Mouse (Mus musculus) midbrain, embryonic 14.5 days (tissue): ENCODE data around the gene Dnah9. TPM values are rescaled to one million over a fixed set of nuclear protein-coding genes. Genes with fewer than 3 reads are reported as not detected.
A peak's percentile ranks its signal among the peaks of the same experiment; 100 is the strongest.

ENCODE experiments used
- ATAC-seq: fragments of 200-750 bp; cut with Nextera tagmentation; 2 replicates; pipeline ENCODE4 v1.8.0; 2017; ENCODE audit warnings: moderate number of reproducible peaks, moderate library complexity; ENCODE audit not compliant: low FRiP score, low TSS enrichment
- DNase-seq: peaks from one replicate; pipeline ENCODE4 v3.0.0-alpha.2; 2015
- H3K27ac ChIP-seq: fragments of 300-500 bp; sonication (generic); replicated peaks from 2 replicates; pipeline ENCODE4 v1.5.1; 2014; ENCODE audit warnings: mild to moderate bottlenecking, low read depth, low read length, moderate library complexity
- H3K27me3 ChIP-seq: fragments of 300-500 bp; sonication (generic); 2 replicates; pipeline ENCODE4 v1.6.1; 2014; ENCODE audit warnings: low read length, control low read depth, mixed read lengths; ENCODE audit not compliant: control insufficient read depth, insufficient read depth
- H3K36me3 ChIP-seq: fragments of 300-500 bp; sonication (generic); 2 replicates; pipeline ENCODE4 v1.6.1; 2014; ENCODE audit warnings: low read length, control low read depth; ENCODE audit not compliant: control insufficient read depth, insufficient read depth
- H3K4me1 ChIP-seq: fragments of 300-500 bp; sonication (generic); 2 replicates; pipeline ENCODE4 v1.6.1; 2014; ENCODE audit warnings: mild to moderate bottlenecking, antibody characterized with exemption, low read length, control low read depth; ENCODE audit not compliant: control insufficient read depth, insufficient read depth
- H3K4me2 ChIP-seq: fragments of 300-500 bp; sonication (generic); 2 replicates; pipeline ENCODE4 v1.6.1; 2014; ENCODE audit warnings: mild to moderate bottlenecking, low read length, moderate library complexity
- H3K4me3 ChIP-seq: fragments of 300-500 bp; sonication (generic); replicated peaks from 2 replicates; pipeline ENCODE4 v1.5.1; 2014; ENCODE audit warnings: low read depth, low read length
- H3K9ac ChIP-seq: fragments of 300-500 bp; sonication (generic); replicated peaks from 2 replicates; pipeline ENCODE4 v1.6.1; 2014; ENCODE audit warnings: mild to moderate bottlenecking, low read length, moderate library complexity
- H3K9me3 ChIP-seq: fragments of 300-500 bp; sonication (generic); 2 replicates; pipeline ENCODE4 v1.6.1; 2016; ENCODE audit warnings: low read length, control low read depth, mixed read lengths; ENCODE audit not compliant: control insufficient read depth
- WGBS: fragments of 180-500 bp; shearing (Covaris S2); extraction: QIAGEN DNeasy Blood & Tissue Kit; methylation state at CpG from one replicate; pipeline ENCODE4 v1.1.7; 2014; 5-methylcytosine and 5-hydroxymethylcytosine counted together
- polyA plus RNA-seq: library from polyadenylated mRNA; unstranded; fragments of >200 nt; fragmentation: Nextera tagmentation; extraction: Ambion mirVana; gene quantifications from 2 replicates; pipeline ENCODE4 v1.2.1, GENCODE M21; 2014

Dnah9 gene
- polyA plus RNA-seq, result 1.1 and 2.7 TPM in 2 replicates

DNA sequence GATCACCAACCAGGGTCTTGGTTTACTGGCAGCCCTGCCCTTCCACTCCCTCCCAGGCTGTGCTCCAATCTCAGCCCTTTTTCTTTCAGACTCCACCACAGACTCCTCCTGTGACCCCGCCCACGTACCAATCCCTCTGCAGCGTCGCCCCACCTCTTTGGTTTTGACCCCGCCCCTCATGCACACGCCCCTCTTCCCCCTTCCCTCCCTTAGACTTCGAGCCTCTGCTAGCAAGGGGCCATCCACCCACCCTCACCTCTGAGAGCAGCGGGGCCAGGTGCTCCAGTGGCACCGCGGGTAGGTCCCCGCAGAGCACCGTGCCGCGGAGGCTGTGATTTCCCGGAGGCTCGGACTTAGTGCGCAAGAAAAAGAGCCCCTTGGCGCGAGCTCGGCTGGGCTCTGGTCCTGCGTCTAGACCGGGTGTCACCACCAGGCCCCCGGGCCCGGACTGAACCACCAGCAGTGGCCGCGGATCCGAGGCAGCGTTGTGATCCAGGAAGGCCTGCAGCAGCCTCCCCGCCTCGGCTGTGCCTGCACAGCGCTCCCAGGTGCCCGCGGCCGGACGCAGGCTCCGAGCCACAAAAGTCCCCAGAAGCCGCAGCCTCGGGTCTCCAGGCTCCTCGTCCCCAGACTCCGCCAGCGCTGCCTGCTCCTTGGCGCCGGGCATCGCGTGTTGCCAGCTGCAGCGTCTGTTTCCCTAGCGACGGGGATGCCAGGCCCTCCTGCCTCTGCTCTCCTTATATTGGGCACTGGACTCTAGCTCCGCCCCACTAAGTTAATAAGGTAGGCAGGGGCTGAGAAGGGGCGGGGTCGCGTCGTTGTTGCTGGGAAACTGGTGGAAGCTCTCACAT is at the start of gene Dnah9:
Gene Dnah9, minus strand, starts transcription at position 751 of the 851 bp plus-strand sequence.
- H3K9me3 ChIP-seq, result no peaks in the 10 kb centered on the region
- peaks cover 6% of the 10 kb centered on the region; the same call in 1 of the 2 replicates for H3K4me1 ChIP-seq
- DNase-seq (peak; percentile 95), ATAC-seq (peak; percentile 96)
- under 1% methylated on average over 52 of the region's 53 CpGs for WGBS
- no peaks in the 10 kb centered on the region for H3K36me3 ChIP-seq
- H3K27ac ChIP-seq, result peak within 1 kb of the TSS; percentile 77
- H3K9ac ChIP-seq, result peak within 1 kb of the TSS; percentile 56
- no peaks in the 10 kb centered on the region for H3K27me3 ChIP-seq
- H3K4me3 ChIP-seq, result peak within 1 kb of the TSS; percentile 67
- H3K4me2 ChIP-seq, result peak within 1 kb of the TSS; percentile 94

DNA sequence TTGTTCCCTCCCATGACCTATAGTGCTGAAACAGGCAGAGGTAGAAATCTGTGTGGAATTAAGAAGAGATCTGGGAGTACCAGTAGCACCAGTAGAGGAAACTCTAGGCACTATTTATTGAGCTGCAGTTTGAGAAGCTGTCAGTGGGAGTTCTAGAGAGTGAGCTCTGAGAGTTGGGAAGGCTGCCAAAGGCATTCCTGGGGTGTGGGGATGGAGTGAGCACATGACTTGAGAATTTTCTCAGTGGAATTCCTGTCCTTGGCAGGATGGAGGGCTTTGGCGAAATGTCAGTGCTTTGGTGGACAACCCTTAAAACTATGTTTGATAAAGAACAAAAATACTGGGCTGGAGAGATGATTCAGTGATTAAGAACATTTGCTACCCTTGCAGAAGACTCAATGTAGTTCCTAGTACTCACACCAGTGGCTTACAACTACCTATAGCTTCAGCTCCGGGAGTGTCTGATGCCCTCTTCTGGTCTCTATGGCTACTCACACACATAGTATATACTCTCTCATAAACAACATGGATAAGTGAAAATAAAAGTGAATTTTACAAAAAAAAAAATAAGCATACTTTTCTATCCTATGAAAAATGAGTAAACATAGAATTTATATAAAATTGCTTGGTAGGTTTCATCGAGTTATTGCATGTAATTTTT is 20.4 kb upstream of the Dnah9 start:
- Histone ChIP-seq H3K9ac (no peak overlapping the region), H3K4me1 (no peaks in the 10 kb centered on the region), H3K27ac (no peak overlapping the region), H3K27me3 (no peaks in the 10 kb centered on the region), H3K4me2 (no peak overlapping the region), H3K36me3 (no peaks in the 10 kb centered on the region), H3K4me3 (no peak overlapping the region), H3K9me3 (no peaks in the 10 kb centered on the region)
- 88% methylated on average over 3 of the region's 3 CpGs for WGBS
- ATAC-seq, result no peak
- peak; percentile 59 for DNase-seq

DNA sequence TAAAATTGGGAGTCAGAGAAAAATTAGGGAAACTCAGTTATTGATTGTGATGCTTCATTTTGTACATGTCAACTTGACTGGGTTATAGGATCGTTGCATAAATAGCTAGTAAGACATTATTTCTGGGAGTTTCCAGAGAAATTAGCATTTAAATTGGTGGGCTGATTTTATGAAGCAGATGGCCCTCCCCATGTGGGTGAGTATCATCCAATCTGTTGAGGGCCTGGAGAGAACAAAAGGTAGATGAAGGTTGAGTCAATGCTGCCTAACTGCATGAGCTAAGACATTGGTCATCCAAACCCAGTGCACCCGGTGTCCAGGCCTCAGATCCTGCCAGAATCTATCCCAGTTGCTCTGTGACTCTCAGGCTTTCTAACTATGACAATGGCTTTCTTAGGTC is 19.8 kb upstream of the Dnah9 start:
- WGBS, result 81% methylated on average over 2 of the region's 2 CpGs
- Histone ChIP-seq H3K27ac (no peak overlapping the region), H3K36me3 (no peaks in the 10 kb centered on the region), H3K4me3 (no peak overlapping the region), H3K9me3 (no peaks in the 10 kb centered on the region), H3K27me3 (no peaks in the 10 kb centered on the region), H3K4me2 (no peak overlapping the region), H3K4me1 (no peaks in the 10 kb centered on the region), H3K9ac (no peak overlapping the region)
- ATAC-seq (no peak), DNase-seq (no peak)

DNA sequence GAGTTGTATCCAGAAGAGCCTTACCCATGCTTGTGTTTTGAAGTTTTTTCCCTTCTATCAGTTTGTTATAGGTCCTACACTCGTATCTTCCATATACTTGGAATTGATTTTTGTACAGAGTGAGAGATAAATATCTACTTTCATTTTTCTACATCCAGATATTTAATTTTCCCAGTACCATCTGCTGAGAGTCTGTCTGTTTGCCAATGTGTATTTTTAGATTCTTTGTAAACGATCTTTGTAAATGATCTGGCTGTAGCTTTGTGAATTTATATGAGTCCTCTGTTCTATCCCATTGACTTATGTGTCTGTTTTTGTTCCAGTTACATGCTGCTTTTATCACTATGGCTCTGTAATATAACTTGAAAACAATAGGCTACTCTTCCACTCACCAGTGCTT is 9.4 kb upstream of the Dnah9 start:
- H3K4me2 ChIP-seq, result no peak overlapping the region
- H3K4me1 ChIP-seq, result no peaks in the 10 kb centered on the region
- no peaks in the 10 kb centered on the region for H3K27me3 ChIP-seq
- H3K36me3 ChIP-seq, result no peaks in the 10 kb centered on the region
- no peak overlapping the region for H3K27ac ChIP-seq
- peaks cover 5% of the 10 kb centered on the region for H3K9me3 ChIP-seq
- ATAC-seq (no peak), DNase-seq (no peak)
- WGBS, result 89% methylated on average over 2 of the region's 2 CpGs
- no peak overlapping the region for H3K4me3 ChIP-seq
- H3K9ac ChIP-seq, result no peak overlapping the region

DNA sequence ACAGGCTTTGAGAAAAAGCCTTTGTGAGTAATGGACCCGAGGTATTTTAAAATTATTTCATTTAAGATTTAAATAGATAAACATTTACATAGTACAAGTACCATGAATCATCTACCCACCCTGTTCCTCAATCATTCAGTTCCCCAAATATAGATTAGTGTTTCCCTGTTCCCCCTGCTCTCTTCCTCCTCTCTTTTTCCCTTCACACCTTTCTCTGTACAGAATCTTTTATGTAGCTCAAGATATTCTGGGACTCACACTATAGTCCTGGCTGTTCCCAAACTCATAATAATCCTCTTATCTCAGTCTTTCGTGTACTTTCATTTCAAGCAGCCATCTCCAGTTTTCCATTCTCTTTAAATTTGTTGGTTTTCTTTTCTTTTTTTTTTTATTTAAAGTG is 4.3 kb downstream of the Dnah9 start:
- H3K36me3 ChIP-seq, result no peaks in the 10 kb centered on the region
- no peak for DNase-seq
- no peak for ATAC-seq
- no peak overlapping the region for H3K9ac ChIP-seq
- H3K4me1 ChIP-seq, result peaks cover 6% of the 10 kb centered on the region; the same call in 1 of the 2 replicates
- 77% methylated on average over 2 of the region's 2 CpGs for WGBS
- no peak overlapping the region for H3K4me2 ChIP-seq
- no peak overlapping the region for H3K27ac ChIP-seq
- no peaks in the 10 kb centered on the region for H3K27me3 ChIP-seq
- no peak overlapping the region for H3K4me3 ChIP-seq
- no peaks in the 10 kb centered on the region for H3K9me3 ChIP-seq

DNA sequence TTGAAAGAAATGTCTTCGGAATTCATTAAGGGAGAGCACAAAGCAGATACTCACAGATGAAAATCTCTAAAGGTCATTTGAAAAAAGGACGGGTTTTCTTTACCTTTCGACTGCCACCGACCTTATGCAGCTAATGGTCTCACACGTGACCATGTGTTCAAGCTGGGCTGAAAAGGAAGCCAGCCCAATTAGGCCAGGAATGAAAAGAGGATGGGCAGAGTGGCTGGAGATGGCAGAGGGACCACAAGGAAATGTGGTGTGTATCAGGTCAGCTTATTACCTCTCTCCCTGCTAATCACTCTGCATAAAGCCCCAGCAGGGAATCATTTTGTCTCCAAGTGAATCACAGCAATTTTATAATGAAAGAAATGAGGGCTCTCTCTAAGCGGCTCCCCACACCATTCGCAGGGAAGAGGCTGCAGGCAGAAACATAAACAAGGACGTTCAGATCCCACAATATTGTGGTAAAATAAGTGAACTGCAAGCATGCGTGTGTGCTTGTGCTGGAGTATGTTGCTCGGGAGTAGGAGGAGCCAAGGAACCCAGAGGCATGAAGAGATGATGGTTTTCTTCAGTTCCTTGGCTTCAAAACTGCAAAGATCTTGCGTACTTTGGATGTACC is 27.6 kb downstream of the Dnah9 start:
- no peak overlapping the region for H3K4me3 ChIP-seq
- H3K36me3 ChIP-seq, result no peaks in the 10 kb centered on the region
- H3K4me1 ChIP-seq, result peaks cover 8% of the 10 kb centered on the region; the same call in 1 of the 2 replicates
- ATAC-seq, result no peak; the same call in 1 of the 2 replicates
- H3K9me3 ChIP-seq, result no peaks in the 10 kb centered on the region
- H3K9ac ChIP-seq, result no peak overlapping the region
- no peaks in the 10 kb centered on the region for H3K27me3 ChIP-seq
- DNase-seq, result peak; percentile 36
- WGBS, result 56% methylated on average over 11 of the region's 11 CpGs
- no peak overlapping the region for H3K4me2 ChIP-seq
- peak overlapping the region; percentile 38; the same call in 1 of the 2 replicates for H3K27ac ChIP-seq

DNA sequence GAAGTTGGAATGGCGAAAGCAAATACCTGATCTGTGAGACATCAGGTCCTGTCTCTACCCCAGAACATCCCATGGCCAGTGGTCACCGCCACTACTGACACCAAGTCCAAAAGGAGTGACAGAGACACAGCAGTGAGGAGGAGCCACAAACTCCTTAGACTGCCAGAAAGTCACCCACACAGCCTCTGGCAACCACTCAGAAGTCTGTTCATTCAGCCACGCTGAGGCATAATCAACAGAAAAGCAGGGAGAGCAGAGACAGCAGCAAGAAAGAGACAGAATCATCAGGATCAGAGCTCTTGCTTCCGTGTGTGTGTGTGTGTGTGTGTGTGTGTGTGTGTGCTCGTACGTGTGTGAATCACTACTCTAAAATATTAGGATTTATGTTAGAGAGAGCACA is 33.5 kb downstream of the Dnah9 start:
- Histone ChIP-seq H3K4me1 (peaks cover 4% of the 10 kb centered on the region; the same call in 1 of the 2 replicates), H3K4me3 (no peak overlapping the region), H3K27me3 (no peaks in the 10 kb centered on the region), H3K4me2 (no peak overlapping the region), H3K27ac (no peak overlapping the region), H3K36me3 (no peaks in the 10 kb centered on the region), H3K9me3 (no peaks in the 10 kb centered on the region), H3K9ac (no peak overlapping the region)
- ATAC-seq (no peak), DNase-seq (no peak)
- 84% methylated on average over 6 of the region's 6 CpGs for WGBS

DNA sequence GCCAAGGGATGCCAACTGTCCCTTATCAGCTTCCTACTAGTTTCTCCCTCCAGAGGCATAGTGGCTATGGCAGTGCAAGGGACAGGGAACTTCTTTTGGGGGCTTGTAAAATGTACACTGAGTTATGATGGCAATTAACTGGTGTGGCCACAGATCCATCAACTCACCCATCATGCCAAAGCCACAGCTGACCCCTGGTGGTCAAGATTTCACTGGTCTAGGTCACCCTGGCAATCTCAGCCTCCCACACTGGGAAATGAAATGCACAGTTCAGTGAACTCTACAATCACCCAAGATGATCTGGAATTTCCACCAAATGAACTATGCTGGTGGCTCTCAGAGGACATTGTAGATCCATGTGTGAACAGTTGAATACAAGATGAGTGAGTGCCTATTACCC is 42.2 kb downstream of the Dnah9 start:
- Histone ChIP-seq H3K9ac (no peak overlapping the region), H3K4me1 (0 out of 2 replicates have a peak, but pooled peaks cover 3% of the 10 kb centered on the region), H3K27me3 (no peaks in the 10 kb centered on the region), H3K27ac (no peak overlapping the region), H3K4me2 (no peak overlapping the region), H3K36me3 (no peaks in the 10 kb centered on the region), H3K4me3 (no peak overlapping the region), H3K9me3 (no peaks in the 10 kb centered on the region)
- ATAC-seq, result no peak
- no peak for DNase-seq
